Mouse (Mus musculus) lung, adult 2 months (tissue): ENCODE measurements around the gene Nrg4.

Experiments
- CTCF ChIP-seq: fragments of 200-500 bp; IDR thresholded peaks from 2 replicates; pipeline ENCODE4 v1.5.1; 2011; ENCODE audit warnings: mild to moderate bottlenecking, low read length, control low read depth; ENCODE audit not compliant: insufficient read depth
- POLR2A ChIP-seq: fragments of 200-500 bp; IDR thresholded peaks from 2 replicates; pipeline ENCODE4 v1.6.1; 2011; ENCODE audit warnings: low read depth, mild to moderate bottlenecking, control low read depth, low read length, borderline replicate concordance; ENCODE audit errors: extremely low read depth

GRCm38 (mm10) chr9:55325061-55325460, 1.6 kb downstream of the Nrg4 start:
- TF ChIP-seq CTCF (no peak), POLR2A (no peak)
